Mouse (Mus musculus) spleen, postnatal 4 days (tissue): ENCODE data around the gene Pgm3.

Source experiments
- DNase-seq, 2 experiments: peaks; one replicate each; pipeline ENCODE4 v3.0.0; 2022; ENCODE audit warnings: low spot score in 2 of 2

The Pgm3 gene

GRCm38 (mm10) chr9:86569314-86569910 is 2.2 kb downstream of the Pgm3 start:
- DNase-seq = no peak

GRCm38 (mm10) chr9:86560543-86560942 is 11.1 kb downstream of the Pgm3 start:
- no peak for DNase-seq

GRCm38 (mm10) chr9:86554641-86555040 is 17.0 kb downstream of the Pgm3 start:
- DNase-seq = no peak

GRCm38 (mm10) chr9:86553886-86554285 is 17.8 kb downstream of the Pgm3 start:
- DNase-seq = no peak

GRCm38 (mm10) chr9:86550717-86551116 is 20.9 kb downstream of the Pgm3 start:
- no peak for DNase-seq

DNA sequence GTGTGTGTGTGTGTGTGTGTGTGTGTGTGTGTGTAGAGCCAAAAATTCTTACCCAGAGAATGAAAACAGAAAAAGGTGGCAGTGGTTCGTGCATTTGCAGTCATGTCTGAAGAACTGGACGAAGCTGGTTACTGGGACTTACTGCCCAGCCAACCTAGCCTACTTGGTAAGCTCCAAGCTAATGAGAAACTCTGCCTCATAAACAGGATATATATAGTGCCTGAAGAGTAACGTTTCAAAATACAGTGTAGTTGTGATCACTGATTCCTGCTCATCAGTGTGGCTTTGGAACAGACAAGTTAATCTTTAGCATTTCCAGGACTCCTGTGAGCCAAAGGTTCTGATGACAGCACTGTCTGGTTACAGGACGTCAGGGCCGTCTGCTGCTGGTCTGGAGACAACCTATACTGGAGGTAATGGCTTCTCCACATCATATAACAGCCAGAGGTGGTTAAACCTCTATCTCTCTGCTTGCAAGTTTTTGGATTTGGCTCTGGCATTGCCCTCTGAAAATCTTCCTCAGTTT is 21.9 kb downstream of the Pgm3 start:
- no peak for DNase-seq

DNA sequence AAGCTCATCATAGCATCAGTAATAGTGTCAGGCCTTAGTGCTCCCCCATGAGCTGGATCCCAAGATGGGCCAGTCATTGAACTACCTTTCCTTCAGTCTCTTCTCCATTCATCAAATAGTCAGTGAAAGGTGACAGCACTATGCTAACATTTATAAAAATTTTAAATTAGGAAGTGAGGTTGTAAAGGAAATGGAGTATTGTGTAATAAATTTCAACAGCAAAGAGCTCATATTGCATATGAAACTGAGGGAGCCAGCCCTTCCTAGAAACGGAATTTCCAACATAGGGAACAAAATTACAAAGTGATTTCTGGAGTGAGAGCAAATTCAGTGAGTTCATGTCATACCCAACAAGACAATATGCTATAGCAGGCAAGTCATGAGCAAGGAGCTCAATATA is 27.1 kb downstream of the Pgm3 start:
- no peak for DNase-seq

GRCm38 (mm10) chr9:86543451-86543850 is 28.2 kb downstream of the Pgm3 start:
- DNase-seq = no peak

GRCm38 (mm10) chr9:86534071-86534470 is 37.6 kb downstream of the Pgm3 start:
- no peak for DNase-seq

DNA sequence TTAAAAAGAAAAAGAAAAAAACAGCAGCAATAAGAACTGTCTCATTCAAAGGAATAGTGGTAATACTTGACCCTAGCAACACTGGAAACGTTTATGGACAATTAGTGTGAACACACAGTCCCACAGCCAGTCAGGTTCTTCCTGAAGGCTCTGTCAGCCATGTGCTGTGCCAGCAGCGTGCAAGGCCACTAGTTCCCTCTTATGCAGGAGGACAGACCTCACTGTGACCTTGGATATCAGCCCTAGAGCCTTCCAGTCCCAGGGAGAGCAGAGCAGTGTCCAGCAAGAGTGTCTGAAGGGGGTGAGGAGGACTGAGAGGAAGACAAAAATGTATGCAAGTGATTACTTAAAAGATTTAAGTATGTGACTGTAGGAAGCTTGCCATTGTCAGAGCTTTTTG is 46.0 kb downstream of the Pgm3 start:
- DNase-seq = no peak

- DNase-seq = no peak
Observed at GRCm38 (mm10) chr9:86522335-86522734, 49.3 kb downstream of the Pgm3 start.

- DNase-seq = no peak
Observed at GRCm38 (mm10) chr9:86514798-86515197, 56.8 kb downstream of the Pgm3 start.

DNA sequence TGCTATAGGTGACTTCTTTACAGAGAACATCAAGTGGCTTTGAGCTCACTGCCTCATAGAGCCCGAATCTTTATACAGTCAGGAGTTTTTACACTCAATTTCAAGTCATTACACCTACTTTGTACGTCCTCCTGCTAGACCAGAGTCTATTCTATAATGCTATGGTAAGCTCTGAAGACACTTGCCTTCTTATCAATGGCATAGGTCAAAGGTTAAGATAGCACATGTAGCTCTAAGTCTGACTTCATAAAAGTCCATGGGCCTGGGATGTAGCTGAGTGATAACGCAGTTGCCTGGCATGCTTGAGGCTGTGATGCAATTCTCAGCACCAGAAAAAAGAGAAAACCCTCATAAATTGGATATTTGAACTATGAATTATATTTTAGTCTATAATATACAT is 57.3 kb downstream of the Pgm3 start:
- DNase-seq = no peak

DNA sequence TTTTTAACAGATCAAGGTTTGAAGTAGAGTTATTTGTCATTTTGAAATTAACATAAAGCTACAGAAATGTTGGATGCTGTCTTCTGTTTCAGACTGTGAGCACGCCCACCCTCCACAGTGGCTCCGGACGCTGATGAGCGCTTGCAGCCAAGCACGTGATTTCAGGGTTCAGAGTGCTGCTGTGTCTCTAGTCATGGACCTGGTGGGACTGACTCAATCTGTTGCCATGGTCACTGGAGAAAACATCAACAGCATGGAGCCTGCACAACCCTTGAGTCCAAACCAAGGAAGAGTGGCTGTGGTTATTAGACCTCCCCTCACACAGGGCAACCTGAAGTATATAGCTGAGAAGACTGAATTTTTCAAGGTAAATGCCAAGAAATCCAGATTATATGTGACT is 57.9 kb downstream of the Pgm3 start:
- DNase-seq = no peak

GRCm38 (mm10) chr9:86507437-86507836 is 64.2 kb downstream of the Pgm3 start:
- no peak for DNase-seq
